Mouse (Mus musculus) limb, embryonic 12.5 days (tissue): Measurements from ENCODE around the gene Dhps. TPM values are rescaled to one million over a fixed set of nuclear protein-coding genes. Genes with fewer than 3 reads are reported as not detected.

ENCODE experiments used
- ATAC-seq: fragments of 200-750 bp; cut with Nextera tagmentation; 2 replicates; pipeline ENCODE4 v1.8.0; 2017; ENCODE audit warnings: low read depth, moderate TSS enrichment; ENCODE audit not compliant: insufficient number of reproducible peaks, insufficient read depth, low FRiP score, low TSS enrichment
- H3K27ac ChIP-seq: fragments of 300-500 bp; sonication (generic); 2 replicates; pipeline ENCODE4 v1.5.1; 2016; ENCODE audit warnings: mild to moderate bottlenecking, moderate library complexity
- H3K27me3 ChIP-seq: fragments of 300-500 bp; sonication (generic); 2 replicates; pipeline ENCODE4 v1.6.1; 2016; ENCODE audit warnings: mild to moderate bottlenecking, moderate library complexity
- H3K36me3 ChIP-seq: fragments of 300-500 bp; sonication (generic); 2 replicates; pipeline ENCODE4 v1.6.1; 2016; ENCODE audit warnings: mild to moderate bottlenecking, moderate library complexity
- H3K4me1 ChIP-seq: fragments of 300-500 bp; sonication (generic); replicated peaks from 2 replicates; pipeline ENCODE4 v1.6.1; 2016
- H3K4me2 ChIP-seq: fragments of 300-500 bp; sonication (generic); 2 replicates; pipeline ENCODE4 v1.6.1; 2016; ENCODE audit warnings: mild to moderate bottlenecking, moderate library complexity
- H3K4me3 ChIP-seq: fragments of 300-500 bp; sonication (generic); replicated peaks from 2 replicates; pipeline ENCODE4 v1.5.1; 2016; ENCODE audit warnings: mild to moderate bottlenecking
- H3K9ac ChIP-seq: fragments of 300-500 bp; sonication (generic); replicated peaks from 2 replicates; pipeline ENCODE4 v1.6.1; 2016; ENCODE audit warnings: mild to moderate bottlenecking, moderate library complexity
- H3K9me3 ChIP-seq: fragments of 300-500 bp; sonication (generic); 2 replicates; pipeline ENCODE4 v1.6.1; 2016; ENCODE audit warnings: mild to moderate bottlenecking, moderate library complexity
- WGBS: fragments of 180-500 bp; shearing (Covaris S2); methylation state at CpG from one replicate; pipeline ENCODE4 v1.1.7; 2016; 5-methylcytosine and 5-hydroxymethylcytosine counted together
- polyA plus RNA-seq: library from polyadenylated mRNA; unstranded; fragments of >200 nt; fragmentation: Nextera tagmentation; extraction: Ambion mirVana; gene quantifications from 2 replicates; pipeline ENCODE4 v1.2.1, GENCODE M21; 2016

Dhps gene
- polyA plus RNA-seq, 1 experiment from 2014 or later = 71.5 TPM

DNA sequence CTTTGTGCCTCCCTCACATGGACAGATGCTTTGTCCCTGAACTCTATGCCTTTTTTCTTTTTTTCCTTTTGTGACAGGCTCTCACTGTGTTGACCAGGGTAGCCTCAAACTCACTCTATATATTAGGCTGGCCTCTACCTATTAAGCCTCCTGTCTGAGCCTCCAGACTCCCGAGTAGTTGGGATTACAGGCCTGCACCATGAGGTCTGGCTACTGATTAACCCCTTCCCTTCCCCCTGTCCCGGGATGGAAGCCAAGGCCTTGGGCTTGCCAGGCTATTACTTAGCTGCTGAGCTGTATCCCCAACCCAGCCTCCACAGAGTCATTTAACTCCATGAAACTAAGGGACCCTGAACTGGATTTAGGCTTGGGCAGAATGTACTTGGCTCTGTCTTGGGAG is 6.3 kb upstream of the Dhps start:
- H3K4me3 ChIP-seq = no peak overlapping the region
- no peaks in the 10 kb centered on the region for H3K27me3 ChIP-seq
- H3K9me3 ChIP-seq = no peaks in the 10 kb centered on the region
- H3K4me1 ChIP-seq = peaks cover 7% of the 10 kb centered on the region; the same call in 1 of the 2 replicates
- 41% methylated on average over 2 of the region's 2 CpGs for WGBS
- H3K9ac ChIP-seq = no peak overlapping the region
- no peak for ATAC-seq
- peaks cover 52% of the 10 kb centered on the region for H3K36me3 ChIP-seq
- H3K4me2 ChIP-seq = no peak overlapping the region
- H3K27ac ChIP-seq = no peak overlapping the region

DNA sequence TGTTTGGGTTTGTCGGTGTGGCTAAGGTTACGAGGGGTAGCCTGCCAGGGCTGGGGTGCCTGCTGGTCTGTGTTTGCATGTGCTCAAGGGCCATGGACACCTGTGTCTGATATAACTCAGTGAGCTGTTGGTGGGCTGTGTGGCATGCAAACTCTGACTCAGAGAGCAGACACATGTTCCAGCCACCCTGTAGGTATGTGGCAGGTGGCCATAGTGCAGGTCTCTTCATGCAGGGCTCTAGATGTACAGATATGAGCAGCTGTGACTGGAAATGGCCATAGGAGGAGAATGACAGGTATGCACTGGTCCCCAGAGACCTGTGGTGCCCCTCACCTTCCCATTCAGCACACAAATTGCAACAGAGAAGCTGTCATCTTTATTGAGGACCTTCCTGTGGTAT is 4.4 kb upstream of the Dhps start:
- Histone ChIP-seq H3K4me3 (no peak overlapping the region), H3K27me3 (no peaks in the 10 kb centered on the region), H3K36me3 (peaks cover 49% of the 10 kb centered on the region), H3K4me1 (peaks cover 7% of the 10 kb centered on the region; the same call in 1 of the 2 replicates), H3K4me2 (no peak overlapping the region), H3K27ac (no peak overlapping the region), H3K9ac (no peak overlapping the region), H3K9me3 (no peaks in the 10 kb centered on the region)
- WGBS = 89% methylated on average over 2 of the region's 2 CpGs
- no peak for ATAC-seq

DNA sequence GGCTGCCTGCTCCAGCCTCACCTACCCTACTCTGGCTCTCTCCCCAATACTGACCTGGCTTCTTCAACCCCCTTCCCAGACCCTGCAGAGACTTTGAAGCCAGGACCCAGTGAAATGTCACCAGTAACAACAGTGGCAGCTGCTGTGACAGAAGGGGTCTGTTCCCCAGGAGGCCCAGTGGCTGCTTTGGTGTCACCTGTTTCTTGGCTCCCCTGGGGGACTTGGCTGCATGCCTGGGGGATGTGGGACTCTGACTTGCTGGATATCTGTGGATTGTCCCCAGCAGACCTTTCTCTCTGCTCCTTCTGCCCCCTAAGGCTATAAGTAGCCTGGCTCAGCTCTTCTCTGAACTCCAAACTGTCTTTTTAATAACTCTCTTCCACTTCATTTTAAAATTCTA is 3.6 kb upstream of the Dhps start, which contains the start of gene Gm5741:
Gene Gm5741 (minus strand): TSS at position 1 of the 400 bp plus-strand sequence.
- Histone ChIP-seq H3K4me3 (no peak within 1 kb of the TSS), H3K9ac (no peak within 1 kb of the TSS), H3K27me3 (no peaks in the 10 kb centered on the region), H3K27ac (no peak within 1 kb of the TSS), H3K4me1 (peaks cover 14% of the 10 kb centered on the region; the same call in 1 of the 2 replicates), H3K9me3 (no peaks in the 10 kb centered on the region), H3K4me2 (no peak within 1 kb of the TSS), H3K36me3 (peaks cover 41% of the 10 kb centered on the region)
- ATAC-seq = no peak

DNA sequence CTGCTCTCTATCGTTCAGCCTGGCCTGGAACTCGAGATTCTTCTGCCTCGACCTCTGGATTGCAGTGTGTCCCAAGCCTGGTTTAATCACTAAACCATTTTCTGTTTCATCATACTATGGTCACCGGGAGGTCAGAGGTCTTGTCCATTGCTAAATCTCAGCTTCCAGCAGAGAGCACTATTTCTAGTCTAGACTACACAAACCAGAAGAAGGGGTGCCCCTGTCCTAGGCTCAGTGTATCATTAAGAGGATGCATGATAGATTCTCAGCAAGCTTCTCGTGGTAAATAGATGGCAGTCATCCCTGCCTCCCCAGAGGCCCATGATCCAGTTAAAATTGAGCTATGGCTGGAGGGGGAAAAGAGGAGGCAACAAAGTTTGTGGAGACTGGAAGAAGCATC is 516 bp upstream of the Dhps start:
- WGBS = 86% methylated on average over 5 of the region's 5 CpGs
- H3K9me3 ChIP-seq = no peaks in the 10 kb centered on the region
- no peak for ATAC-seq
- H3K36me3 ChIP-seq = peaks cover 50% of the 10 kb centered on the region
- H3K4me3 ChIP-seq = peak overlapping the region; percentile 95
- H3K27ac ChIP-seq = peak overlapping the region; percentile 96; the same call in 1 of the 2 replicates
- no peaks in the 10 kb centered on the region for H3K27me3 ChIP-seq
- H3K4me2 ChIP-seq = peak overlapping the region; percentile 66
- H3K4me1 ChIP-seq = peaks cover 14% of the 10 kb centered on the region; the same call in 1 of the 2 replicates
- H3K9ac ChIP-seq = 0 out of 2 replicates have a peak overlapping the region, but pooled peaks have one; percentile 85

DNA sequence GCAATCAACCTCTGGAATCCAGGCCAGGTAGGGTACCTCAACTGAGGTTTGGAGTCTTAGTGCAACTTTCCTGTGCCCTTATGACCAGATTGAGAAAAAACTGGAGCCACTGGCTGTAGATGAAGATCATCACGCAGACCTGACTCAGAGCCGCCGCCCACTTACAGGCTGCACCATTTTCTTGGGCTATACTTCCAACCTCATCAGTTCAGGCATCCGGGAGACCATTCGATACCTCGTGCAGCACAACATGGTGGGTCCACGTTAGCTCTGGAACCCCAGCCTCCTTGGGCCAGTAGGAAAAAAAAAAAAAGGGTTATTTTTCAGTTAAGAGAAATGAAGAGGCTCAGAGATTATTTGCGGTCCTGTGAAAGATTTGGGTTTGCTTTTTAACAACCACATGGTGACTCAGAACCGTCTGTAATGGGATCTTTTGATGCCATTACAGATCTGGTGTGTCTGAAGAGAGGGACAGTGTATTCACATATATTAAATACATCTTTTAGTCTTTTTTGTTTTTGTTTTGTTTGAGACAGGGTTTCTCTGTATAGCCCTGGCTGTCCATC is 890 bp downstream of the Dhps start:
- no peaks in the 10 kb centered on the region for H3K27me3 ChIP-seq
- ATAC-seq = no peak
- H3K36me3 ChIP-seq = peaks cover 47% of the 10 kb centered on the region
- H3K4me2 ChIP-seq = peak overlapping the region; percentile 66
- H3K4me1 ChIP-seq = peaks cover 14% of the 10 kb centered on the region; the same call in 1 of the 2 replicates
- WGBS = 38% methylated on average over 9 of the region's 9 CpGs
- H3K27ac ChIP-seq = peak overlapping the region; percentile 96
- peak overlapping the region; percentile 85 for H3K9ac ChIP-seq
- peak overlapping the region; percentile 95 for H3K4me3 ChIP-seq
- H3K9me3 ChIP-seq = no peaks in the 10 kb centered on the region

DNA sequence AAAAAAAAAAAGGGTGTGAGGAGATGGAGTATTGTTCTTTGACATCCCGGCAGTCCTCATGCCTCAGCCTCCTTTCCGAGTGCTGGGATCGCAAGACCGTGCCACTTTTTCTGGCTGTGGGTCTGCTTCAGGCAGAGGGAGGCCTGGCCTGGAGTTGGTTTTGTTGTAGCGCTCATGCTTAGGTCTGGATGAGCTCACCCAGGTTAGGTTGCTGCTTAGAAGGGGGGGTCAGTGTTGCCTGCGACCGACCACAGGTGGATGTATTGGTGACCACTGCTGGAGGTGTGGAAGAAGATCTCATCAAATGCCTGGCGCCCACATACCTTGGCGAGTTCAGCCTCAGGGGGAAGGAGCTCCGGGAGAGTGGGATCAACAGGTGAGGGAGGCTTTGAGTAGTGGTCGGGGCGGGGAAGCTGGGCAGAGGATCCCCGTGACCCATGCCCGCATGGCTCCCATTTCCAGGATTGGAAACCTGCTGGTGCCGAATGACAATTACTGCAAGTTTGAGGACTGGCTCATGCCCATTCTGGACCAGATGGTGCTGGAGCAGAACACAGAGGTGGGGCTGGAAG is 1.6 kb downstream of the Dhps start:
- 90% methylated on average over 15 of the region's 15 CpGs for WGBS
- peak overlapping the region; percentile 66 for H3K4me2 ChIP-seq
- H3K27me3 ChIP-seq = no peaks in the 10 kb centered on the region
- H3K4me1 ChIP-seq = peaks cover 14% of the 10 kb centered on the region; the same call in 1 of the 2 replicates
- H3K4me3 ChIP-seq = no peak overlapping the region
- no peak overlapping the region for H3K27ac ChIP-seq
- no peak for ATAC-seq
- no peaks in the 10 kb centered on the region for H3K9me3 ChIP-seq
- H3K36me3 ChIP-seq = peaks cover 46% of the 10 kb centered on the region
- H3K9ac ChIP-seq = no peak overlapping the region

DNA sequence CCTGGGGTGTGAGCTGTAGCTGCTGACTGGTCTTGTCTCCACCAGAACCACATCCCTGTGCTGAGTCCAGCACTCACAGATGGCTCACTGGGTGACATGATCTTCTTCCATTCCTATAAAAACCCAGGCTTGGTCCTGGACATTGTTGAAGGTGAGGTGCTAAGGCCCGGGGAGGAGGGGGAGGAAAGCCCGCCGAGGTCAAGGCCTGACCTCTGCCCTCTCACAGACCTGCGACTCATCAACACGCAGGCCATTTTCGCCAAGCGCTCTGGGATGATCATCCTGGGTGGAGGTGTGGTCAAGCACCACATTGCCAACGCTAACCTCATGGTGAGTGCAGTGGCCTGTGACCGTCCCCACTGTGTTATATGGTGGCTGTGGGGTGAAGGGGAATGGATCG is 2.6 kb downstream of the Dhps start:
- H3K4me1 ChIP-seq = peaks cover 14% of the 10 kb centered on the region; the same call in 1 of the 2 replicates
- H3K9ac ChIP-seq = no peak overlapping the region
- H3K27ac ChIP-seq = no peak overlapping the region
- H3K9me3 ChIP-seq = no peaks in the 10 kb centered on the region
- ATAC-seq = no peak; the same call in 1 of the 2 replicates
- 78% methylated on average over 10 of the region's 10 CpGs for WGBS
- no peak overlapping the region for H3K4me2 ChIP-seq
- no peak overlapping the region for H3K4me3 ChIP-seq
- H3K36me3 ChIP-seq = peaks cover 56% of the 10 kb centered on the region
- H3K27me3 ChIP-seq = no peaks in the 10 kb centered on the region

DNA sequence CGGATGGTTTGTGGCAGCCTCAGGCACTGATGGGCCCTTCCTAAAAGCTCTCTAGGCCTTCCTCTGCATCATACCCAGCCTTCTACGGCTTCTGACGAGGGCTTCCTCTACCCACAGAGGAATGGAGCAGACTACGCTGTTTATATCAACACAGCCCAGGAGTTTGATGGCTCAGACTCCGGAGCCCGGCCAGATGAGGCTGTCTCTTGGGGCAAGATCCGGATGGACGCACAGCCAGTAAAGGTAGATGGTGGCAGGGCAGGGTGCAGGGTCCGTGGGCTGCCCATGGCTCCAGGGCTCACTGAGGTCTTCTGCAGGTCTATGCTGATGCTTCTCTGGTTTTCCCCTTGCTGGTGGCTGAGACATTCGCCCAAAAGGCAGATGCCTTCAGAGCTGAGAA is 3.1 kb downstream of the Dhps start:
- WGBS = 97% methylated on average over 10 of the region's 10 CpGs
- peaks cover 56% of the 10 kb centered on the region for H3K36me3 ChIP-seq
- H3K4me1 ChIP-seq = peaks cover 18% of the 10 kb centered on the region
- no peaks in the 10 kb centered on the region for H3K27me3 ChIP-seq
- H3K9ac ChIP-seq = no peak overlapping the region
- H3K9me3 ChIP-seq = no peaks in the 10 kb centered on the region
- ATAC-seq = no peak
- H3K27ac ChIP-seq = no peak overlapping the region
- H3K4me3 ChIP-seq = no peak overlapping the region
- H3K4me2 ChIP-seq = no peak overlapping the region

DNA sequence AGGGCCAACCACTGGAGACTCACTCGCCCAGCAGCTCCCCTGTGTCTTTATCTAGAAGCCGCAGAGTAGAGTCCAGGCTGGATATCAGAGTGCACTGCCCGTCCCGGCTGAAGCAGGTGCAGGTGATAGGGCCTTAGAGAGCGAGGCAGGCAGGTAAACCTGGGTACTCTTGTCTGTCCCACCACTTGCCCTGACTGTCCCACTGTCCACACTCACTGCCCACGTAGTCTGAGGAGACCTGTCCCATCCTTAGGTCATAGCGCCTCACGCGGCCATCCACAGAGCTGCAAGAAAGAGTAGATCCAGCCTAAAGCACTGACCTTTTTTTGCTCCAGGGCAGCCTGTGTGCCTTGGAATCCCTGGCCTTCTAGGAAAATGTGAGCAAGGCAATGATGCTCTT is 4.4 kb downstream of the Dhps start:
- ATAC-seq = no peak
- H3K36me3 ChIP-seq = peaks cover 56% of the 10 kb centered on the region
- H3K4me2 ChIP-seq = no peak overlapping the region
- WGBS = 84% methylated on average over 9 of the region's 9 CpGs
- H3K4me3 ChIP-seq = no peak overlapping the region
- H3K27ac ChIP-seq = no peak overlapping the region
- H3K4me1 ChIP-seq = peaks cover 21% of the 10 kb centered on the region
- no peaks in the 10 kb centered on the region for H3K27me3 ChIP-seq
- no peak overlapping the region for H3K9ac ChIP-seq
- H3K9me3 ChIP-seq = no peaks in the 10 kb centered on the region

DNA sequence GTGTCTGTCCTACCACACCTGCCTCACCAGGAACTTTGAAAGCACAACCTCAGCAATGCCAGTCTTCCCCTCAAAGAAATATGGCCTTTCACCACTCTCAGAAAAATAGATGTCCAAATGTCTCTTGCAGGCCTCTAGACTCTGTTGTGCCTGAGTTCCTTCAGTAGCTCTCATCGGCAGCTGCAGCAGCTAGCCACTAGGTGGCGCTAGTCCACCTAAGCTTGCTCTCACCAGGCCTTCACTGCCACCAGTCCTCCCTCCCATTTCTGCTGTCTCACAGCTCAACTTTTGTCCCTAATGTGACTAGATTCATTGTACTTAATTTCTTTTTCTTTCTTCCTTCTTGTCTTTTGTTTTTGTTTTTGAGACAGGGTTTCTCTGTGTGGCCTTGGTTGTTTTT is 5.4 kb downstream of the Dhps start:
- H3K27ac ChIP-seq = no peak overlapping the region
- no peak overlapping the region for H3K4me3 ChIP-seq
- H3K9me3 ChIP-seq = no peaks in the 10 kb centered on the region
- H3K27me3 ChIP-seq = no peaks in the 10 kb centered on the region
- no peak for ATAC-seq
- no peak overlapping the region for H3K9ac ChIP-seq
- H3K36me3 ChIP-seq = peaks cover 56% of the 10 kb centered on the region
- 0% methylated on average over 2 of the region's 2 CpGs for WGBS
- no peak overlapping the region for H3K4me2 ChIP-seq
- peaks cover 25% of the 10 kb centered on the region for H3K4me1 ChIP-seq

DNA sequence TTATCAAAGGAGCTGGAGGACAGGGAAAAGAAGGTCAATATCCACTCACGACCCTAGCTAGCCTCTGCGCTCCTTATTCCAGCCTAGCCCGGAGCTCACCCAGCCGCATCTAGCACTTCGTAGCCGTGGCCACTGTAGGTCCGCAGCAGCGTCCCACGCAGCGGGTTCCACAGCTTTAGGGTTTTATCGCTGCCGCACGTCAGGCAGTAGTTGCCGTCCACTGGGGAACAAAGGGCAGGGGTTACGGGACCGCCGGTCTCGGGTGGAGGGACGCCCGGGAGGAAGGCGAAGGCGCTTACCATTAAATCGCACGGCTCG is 8.6 kb downstream of the Dhps start:
- peaks cover 28% of the 10 kb centered on the region for H3K4me1 ChIP-seq
- no peaks in the 10 kb centered on the region for H3K9me3 ChIP-seq
- H3K4me3 ChIP-seq = peak overlapping the region; percentile 91
- ATAC-seq = no peak
- H3K4me2 ChIP-seq = peak overlapping the region; percentile 89
- H3K27me3 ChIP-seq = no peaks in the 10 kb centered on the region
- H3K27ac ChIP-seq = peak overlapping the region; percentile 56; the same call in 1 of the 2 replicates
- H3K36me3 ChIP-seq = peaks cover 38% of the 10 kb centered on the region
- peak overlapping the region; percentile 89 for H3K9ac ChIP-seq
- WGBS = under 1% methylated on average over 25 of the region's 25 CpGs
